Mouse (Mus musculus) stomach, embryonic 16.5 days (tissue): ENCODE measurements at regions not wholly inside any gene's neighbourhood (a gene's known extent, or its start where the extent isn't known, plus 50 kb on each side); places are given as distances from the start of the nearest gene placed in this dataset.

Source experiments
- ATAC-seq: fragments of 200-750 bp; cut with Nextera tagmentation; 2 replicates; pipeline ENCODE4 v1.8.0; 2017; ENCODE audit warnings: moderate number of reproducible peaks, moderate TSS enrichment; ENCODE audit not compliant: insufficient read depth, low FRiP score
- H3K27ac ChIP-seq: fragments of 300-500 bp; sonication (generic); 2 replicates; pipeline ENCODE4 v1.5.1; 2014; ENCODE audit warnings: low read length
- H3K27me3 ChIP-seq: fragments of 300-500 bp; sonication (generic); 2 replicates; pipeline ENCODE4 v1.6.1; 2014; ENCODE audit warnings: low read length, control low read depth, mixed read lengths; ENCODE audit not compliant: control insufficient read depth, insufficient read depth
- H3K36me3 ChIP-seq: fragments of 300-500 bp; sonication (generic); 2 replicates; pipeline ENCODE4 v1.6.1; 2014; ENCODE audit warnings: low read length; ENCODE audit not compliant: control insufficient read depth, insufficient read depth
- H3K4me1 ChIP-seq: fragments of 300-500 bp; sonication (generic); 2 replicates; pipeline ENCODE4 v1.6.1; 2014; ENCODE audit warnings: low read length, control low read depth, mixed read lengths; ENCODE audit not compliant: control insufficient read depth, insufficient read depth
- H3K4me2 ChIP-seq: fragments of 300-500 bp; sonication (generic); 2 replicates; pipeline ENCODE4 v1.6.1; 2014; ENCODE audit warnings: low read depth, low read length, mixed read lengths
- H3K4me3 ChIP-seq: fragments of 300-500 bp; sonication (generic); replicated peaks from 2 replicates; pipeline ENCODE4 v1.5.1; 2014; ENCODE audit warnings: mild to moderate bottlenecking, low read length
- H3K9ac ChIP-seq: fragments of 300-500 bp; sonication (generic); 2 replicates; pipeline ENCODE4 v1.6.1; 2014; ENCODE audit warnings: low read length
- H3K9me3 ChIP-seq: fragments of 300-500 bp; sonication (generic); replicated peaks from 2 replicates; pipeline ENCODE4 v1.6.1; 2016; ENCODE audit warnings: low read length, control low read depth; ENCODE audit not compliant: control insufficient read depth
- WGBS: fragments of 180-500 bp; shearing (Covaris S2); extraction: QIAGEN DNeasy Blood & Tissue Kit; methylation state at CpG from one replicate; pipeline ENCODE4 v1.1.7; 2014; 5-methylcytosine and 5-hydroxymethylcytosine counted together

DNA sequence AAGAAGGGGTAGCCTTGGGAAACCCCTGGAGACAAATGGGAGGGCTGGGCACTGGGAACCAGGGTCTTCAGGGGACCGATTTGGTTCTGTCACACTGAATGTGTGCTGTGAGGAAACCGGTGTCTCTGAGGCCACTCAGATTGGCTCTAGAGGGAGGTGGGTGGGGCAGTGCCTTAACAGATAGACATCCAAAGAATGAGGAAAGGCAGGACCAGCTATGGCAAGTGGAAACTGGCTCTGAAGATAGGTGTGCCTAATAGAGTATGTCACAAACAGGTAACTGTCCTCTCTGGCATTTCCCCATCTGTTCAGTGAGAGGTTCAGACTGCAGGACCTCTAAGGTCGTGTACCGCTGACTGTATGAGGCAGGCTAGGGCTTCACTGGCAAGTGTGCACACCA, 53.3 kb upstream of the Shisal1 start:
- no peak overlapping the region for H3K4me2 ChIP-seq
- H3K36me3 ChIP-seq: no peaks in the 10 kb centered on the region
- no peaks in the 10 kb centered on the region for H3K9me3 ChIP-seq
- no peaks in the 10 kb centered on the region for H3K27me3 ChIP-seq
- WGBS: 70% methylated on average over 4 of the region's 4 CpGs
- no peak overlapping the region for H3K9ac ChIP-seq
- H3K4me3 ChIP-seq: no peak overlapping the region
- H3K27ac ChIP-seq: no peak overlapping the region
- H3K4me1 ChIP-seq: no peaks in the 10 kb centered on the region
- 0 out of 2 replicates have a peak, but pooled peaks have one; percentile 30 for ATAC-seq

DNA sequence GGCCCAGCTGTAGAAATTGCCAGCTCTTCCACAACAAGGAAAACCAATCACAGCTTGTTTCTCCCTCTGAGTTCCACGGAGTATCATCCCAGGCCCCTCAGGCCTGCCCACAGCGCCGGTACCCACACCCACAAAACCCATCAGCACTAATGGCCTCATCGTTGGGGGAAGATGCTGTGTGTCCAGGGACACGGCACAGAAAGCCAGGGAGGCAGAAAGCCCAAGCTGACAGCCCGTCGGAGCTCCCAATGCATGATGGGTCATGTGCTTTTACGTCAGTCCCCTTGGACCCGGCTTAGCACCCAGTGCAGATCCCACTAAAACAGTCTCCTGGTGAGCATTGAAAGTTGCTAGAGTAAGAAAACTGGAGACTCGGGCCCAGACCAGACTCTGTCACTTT, 50.2 kb upstream of the Shisal1 start:
- Histone ChIP-seq H3K4me2 (no peak overlapping the region), H3K4me1 (no peaks in the 10 kb centered on the region), H3K9me3 (no peaks in the 10 kb centered on the region), H3K9ac (no peak overlapping the region), H3K27ac (no peak overlapping the region), H3K36me3 (no peaks in the 10 kb centered on the region), H3K4me3 (no peak overlapping the region), H3K27me3 (no peaks in the 10 kb centered on the region)
- 75% methylated on average over 10 of the region's 10 CpGs for WGBS
- ATAC-seq: no peak
